8 mouse cellular contexts compared by ENCODE assay signal in the genomic region with DNA sequence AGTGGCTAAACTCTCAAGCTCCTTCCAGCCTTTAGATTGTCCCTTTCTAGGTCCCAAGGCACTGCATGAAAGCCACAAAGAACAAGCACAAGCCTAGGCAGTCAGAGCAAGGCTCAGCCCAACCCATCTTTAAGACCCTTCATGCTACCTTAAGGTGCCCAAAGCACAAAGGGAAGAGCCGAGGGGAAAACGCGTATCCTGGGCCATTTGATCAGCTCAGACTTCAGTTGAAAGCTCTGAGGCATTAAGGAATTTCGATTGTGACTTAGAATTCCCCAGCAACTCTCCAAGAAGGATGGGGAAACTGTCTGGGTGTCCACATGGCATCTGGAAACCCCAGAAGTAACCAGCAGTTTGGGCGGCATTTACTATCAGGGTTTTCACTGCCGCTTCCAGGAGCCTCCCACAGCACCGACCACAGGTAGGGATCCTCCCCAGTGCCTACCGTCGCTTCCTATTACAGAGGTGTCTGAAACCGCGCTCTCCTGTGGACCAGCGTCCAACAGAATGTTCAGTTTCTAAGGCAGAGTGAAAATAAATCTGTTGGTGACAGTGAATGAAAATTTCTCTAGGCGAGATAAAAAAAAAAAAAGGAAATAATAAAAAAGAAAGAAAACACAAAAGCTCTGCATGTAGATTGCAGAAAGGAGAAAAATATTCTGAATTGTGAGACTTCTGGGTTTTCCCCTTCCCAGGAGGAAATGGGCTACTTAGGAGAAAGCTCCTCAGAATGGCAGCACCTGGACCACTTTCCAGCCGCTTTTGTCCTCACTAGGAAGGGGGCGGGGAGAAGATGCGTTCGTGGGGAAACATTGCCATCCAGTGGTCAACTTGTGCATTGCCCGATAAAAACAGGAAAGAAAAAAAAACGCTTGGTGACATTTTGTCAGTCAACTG.
DNase-seq lines count a peak whose midpoint lies in the region; ATAC-seq lines count a peak whose summit lies in the region.

No protein-coding gene starts in this region.

- no peak overlapping the region for H3K4me2 ChIP-seq in liver, embryonic 12.5 days

- peak; percentile 36 for DNase-seq in liver
- DNase-seq in embryo, embryonic 10 days (ENCODE audit: low spot score): peak; percentile 82
- peak; percentile 17 to 32 for DNase-seq in gastrocnemius, postnatal 36 days
- peak; percentile 7 for DNase-seq in kidney, adult 11 months
- peak; percentile 86 for DNase-seq in limb, embryonic 10.5 days (ENCODE audit: low spot score)
- DNase-seq in neural tube, embryonic 10.5 days (ENCODE audit: extremely low spot score, low spot score): peak; percentile 84
- peak; percentile 40 for DNase-seq in thymus, postnatal 0 days (ENCODE audit: low spot score)

- no peak overlapping the region for H3K9ac ChIP-seq in liver, embryonic 12.5 days

- no peaks in the 10 kb centered on the region for H3K4me1 ChIP-seq in liver, embryonic 12.5 days
- peaks cover 10% of the 10 kb centered on the region for H3K4me1 ChIP-seq in limb, embryonic 10.5 days

- H3K9me3 ChIP-seq in liver, embryonic 12.5 days (replicated peaks): no peaks in the 10 kb centered on the region
- no peaks in the 10 kb centered on the region for H3K9me3 ChIP-seq in limb, embryonic 10.5 days (replicated peaks)

- H3K36me3 ChIP-seq in liver, embryonic 12.5 days: no peaks in the 10 kb centered on the region
- H3K36me3 ChIP-seq in limb, embryonic 10.5 days: no peaks in the 10 kb centered on the region

- H3K27me3 ChIP-seq in liver, embryonic 12.5 days (replicated peaks): no peaks in the 10 kb centered on the region
- no peaks in the 10 kb centered on the region for H3K27me3 ChIP-seq in limb, embryonic 10.5 days (ENCODE audit: low read depth, poor library complexity, severe bottlenecking)

- WGBS in liver, embryonic 12.5 days (ENCODE audit: insufficient replicate concordance): 14% methylated on average over 19 of the region's 19 CpGs
- 10% methylated on average over 19 of the region's 19 CpGs for WGBS in limb, embryonic 10.5 days

- ATAC-seq in liver, embryonic 12.5 days: no peak

- H3K4me3 ChIP-seq in liver, embryonic 12.5 days: no peak overlapping the region
- H3K4me3 ChIP-seq in limb, embryonic 10.5 days: peak overlapping the region; percentile 36

- no peak overlapping the region for H3K27ac ChIP-seq in liver, embryonic 12.5 days
- peak overlapping the region; percentile 83 for H3K27ac ChIP-seq in limb, embryonic 10.5 days

- intact Hi-C loops in gastrocnemius, postnatal 36 days (cut with DNase I): loop anchor here (2.0 to 5.0 kb wide), 2 partner anchors 833 to 1095 kb away; no protein-coding TSS in a partner anchor

Comparison
In these comparisons a context has a peak if more than half of its experiments do, and no peak if none do; other contexts are left out.
1. DNase-seq: peak in every context shown above with its lines; median percentile 86 in limb, embryonic 10.5 days; 84 in neural tube, embryonic 10.5 days; 82 in embryo, embryonic 10 days; 40 in thymus, postnatal 0 days; 36 in liver; 24 in gastrocnemius, postnatal 36 days; 7 in kidney, adult 11 months.